Mouse (Mus musculus): Measurements from ENCODE around the gene Cox20. TPM values are rescaled to one million over a fixed set of nuclear protein-coding genes. Genes with fewer than 3 reads are reported as not detected.

The Cox20 gene
- polyA plus RNA-seq (2015; fragmentation: Illumina TruSeq; extraction: RNeasy Lipid Tissue Mini Kit (QIAGEN cat#74804); ENCODE audit: insufficient read depth, low read depth, low replicate concordance) = 19.9 TPM

DNA sequence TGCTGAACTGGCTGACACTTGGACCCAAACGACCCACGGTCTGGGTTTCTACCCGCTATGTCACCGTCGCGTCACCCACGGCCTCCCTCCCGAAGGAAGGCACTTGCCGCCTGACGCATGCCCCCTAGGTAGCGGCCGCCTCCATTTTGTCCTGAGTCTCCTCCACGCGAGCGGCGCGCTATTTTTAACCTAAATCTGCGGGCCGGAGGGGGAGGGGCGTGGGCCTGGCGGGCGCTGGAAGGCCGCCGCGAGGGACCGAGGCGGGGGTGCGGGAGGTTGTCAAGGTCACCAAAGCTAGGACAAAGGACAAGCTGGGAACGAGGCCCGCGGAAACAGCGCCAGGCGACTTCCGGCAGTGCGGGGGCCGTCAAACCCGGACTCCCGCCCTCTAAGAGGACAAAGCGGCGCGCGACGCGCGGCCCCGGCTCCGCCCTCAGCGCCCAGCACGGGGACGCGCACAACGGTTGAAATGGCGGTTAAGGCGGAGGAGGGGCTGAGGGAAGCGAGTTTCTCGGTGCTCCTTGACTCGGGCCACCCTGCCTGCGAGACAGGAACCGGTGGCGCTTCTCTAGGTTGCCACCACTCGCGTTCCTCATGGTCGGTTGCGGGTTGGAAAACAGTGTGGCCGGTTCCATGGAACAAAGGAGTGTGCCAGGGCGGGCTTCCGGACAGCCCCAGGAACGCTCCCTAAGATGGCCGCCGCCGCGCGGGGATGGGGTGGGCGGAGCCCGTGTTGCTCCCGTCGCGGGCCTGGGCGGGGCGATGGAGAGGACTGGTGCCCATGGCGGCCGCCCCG, at the start of gene Cox20:
Gene Cox20 (plus strand): TSS at position 742 of the 796 bp plus-strand sequence.

DNA sequence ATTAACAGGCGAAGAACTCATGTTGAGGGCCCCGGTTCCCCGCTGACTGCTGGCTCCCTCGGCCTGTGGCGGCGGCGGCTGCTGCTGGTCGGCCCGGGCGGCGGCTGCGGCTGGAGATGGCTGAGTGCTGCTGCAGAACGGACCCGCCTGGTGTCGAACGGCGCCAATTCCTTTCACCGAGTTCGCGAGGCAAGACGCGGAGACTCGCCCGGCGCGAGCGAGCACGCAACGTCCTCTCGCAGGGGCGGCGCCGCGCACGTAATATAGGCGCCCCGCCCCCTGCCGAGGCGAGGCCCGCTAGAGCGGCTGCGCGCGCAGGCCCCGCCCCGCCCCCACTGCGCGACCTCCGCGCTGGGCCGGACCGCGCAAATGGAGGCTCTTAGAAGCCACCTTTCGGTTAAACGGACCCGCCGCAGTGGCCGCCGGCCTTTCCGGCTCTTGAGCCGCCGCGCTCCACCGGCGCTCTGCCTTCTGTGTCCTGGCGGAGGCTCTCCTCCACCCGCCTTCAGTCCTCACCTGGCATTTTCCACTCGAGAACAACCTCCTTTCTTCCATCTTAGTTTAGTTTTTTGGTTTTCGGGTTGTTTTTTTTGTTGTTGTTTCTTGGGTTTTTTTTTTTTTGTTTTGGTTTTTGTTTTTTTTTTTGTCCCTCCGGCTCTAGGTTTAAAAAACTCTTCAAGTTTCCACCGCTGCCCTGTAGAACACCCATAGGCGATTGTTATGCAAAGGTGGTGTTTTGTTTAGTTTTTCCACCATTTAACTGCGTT, 18.8 kb downstream of the Cox20 start, which contains the start of gene Hnrnpu:
Gene Hnrnpu (minus strand): TSS at position 247 of the 767 bp plus-strand sequence.

Other genes with a start within 250 kb of the Cox20 start
- gene Desi2, start 131.7 kb upstream of the Cox20 start, polyA plus RNA-seq (2015; fragmentation: Illumina TruSeq; extraction: RNeasy Lipid Tissue Mini Kit (QIAGEN cat#74804); ENCODE audit: insufficient read depth, low read depth, low replicate concordance) = 2.4 TPM
- gene Hnrnpu, start 18.7 kb downstream of the Cox20 start, polyA plus RNA-seq (2015; fragmentation: Illumina TruSeq; extraction: RNeasy Lipid Tissue Mini Kit (QIAGEN cat#74804); ENCODE audit: insufficient read depth, low read depth, low replicate concordance) = 61.4 TPM
- gene Efcab2, start 87.0 kb downstream of the Cox20 start, polyA plus RNA-seq (2015; fragmentation: Illumina TruSeq; extraction: RNeasy Lipid Tissue Mini Kit (QIAGEN cat#74804); ENCODE audit: insufficient read depth, low read depth, low replicate concordance) = 0.96 TPM
- gene Kif26b, start 210.0 kb downstream of the Cox20 start, polyA plus RNA-seq (2015; fragmentation: Illumina TruSeq; extraction: RNeasy Lipid Tissue Mini Kit (QIAGEN cat#74804); ENCODE audit: insufficient read depth, low read depth, low replicate concordance) = 0.24 TPM